Mouse (Mus musculus) liver, embryonic 14.5 days (tissue): ENCODE results near the gene Tmem189. TPM values are rescaled to one million over a fixed set of nuclear protein-coding genes. Genes with fewer than 3 reads are reported as not detected.

Experiments
- ATAC-seq: fragments of 200-750 bp; cut with Nextera tagmentation; 2 replicates; pipeline ENCODE4 v1.8.0; 2017; ENCODE audit warnings: moderate number of reproducible peaks, mild to moderate bottlenecking, moderate library complexity; ENCODE audit not compliant: insufficient read depth
- DNase-seq, 3 experiments: peaks; one replicate each; pipeline ENCODE4 v3.0.0-alpha.2; 2012 to 2013; ENCODE audit warnings: low read depth in 3 of 3, low spot score in 3 of 3
- H3K27ac ChIP-seq: fragments of 300-500 bp; sonication (generic); 2 replicates; pipeline ENCODE4 v1.5.1; 2014; ENCODE audit warnings: moderate library complexity, mild to moderate bottlenecking, control low read depth, inconsistent platforms
- H3K27me3 ChIP-seq: fragments of 300-500 bp; sonication (generic); 2 replicates; pipeline ENCODE4 v1.6.1; 2014; ENCODE audit warnings: mild to moderate bottlenecking, low read length, moderate library complexity; ENCODE audit not compliant: control insufficient read depth, insufficient read depth
- H3K36me3 ChIP-seq: fragments of 300-500 bp; sonication (generic); replicated peaks from 2 replicates; pipeline ENCODE4 v1.6.1; 2014; ENCODE audit warnings: low read depth; ENCODE audit not compliant: control insufficient read depth, insufficient read depth
- H3K4me1 ChIP-seq, 2 experiments: fragments of 200-500 bp in 1 of 2; fragments of 300-500 bp in 1 of 2; sonication (generic) in 1 of 2; replicated peaks; 2 replicates each; pipeline ENCODE4 v1.6.1; 2012 to 2014; ENCODE audit warnings: antibody characterized with exemption in 1 of 2, inconsistent platforms in 1 of 2, low read length in 1 of 2; ENCODE audit not compliant: control insufficient read depth in 2 of 2, insufficient read depth in 2 of 2
- H3K4me2 ChIP-seq: fragments of 300-500 bp; sonication (generic); 2 replicates; pipeline ENCODE4 v1.6.1; 2014; ENCODE audit warnings: low read depth, mild to moderate bottlenecking, control low read depth, moderate library complexity
- H3K4me3 ChIP-seq, 2 experiments: fragments of 200-500 bp in 1 of 2; fragments of 300-500 bp in 1 of 2; sonication (generic) in 1 of 2; 2 replicates each; pipeline ENCODE4 v1.5.1; 2012 to 2014; ENCODE audit warnings: low read depth in 2 of 2, low read length in 2 of 2, mild to moderate bottlenecking in 2 of 2, control low read depth in 1 of 2, inconsistent platforms in 1 of 2, moderate library complexity in 1 of 2; ENCODE audit not compliant: insufficient read depth in 1 of 2
- H3K9ac ChIP-seq: fragments of 300-500 bp; sonication (generic); replicated peaks from 2 replicates; pipeline ENCODE4 v1.6.1; 2014; ENCODE audit warnings: mild to moderate bottlenecking, control low read depth, moderate library complexity
- H3K9me3 ChIP-seq: fragments of 300-500 bp; sonication (generic); 2 replicates; pipeline ENCODE4 v1.6.1; 2016; ENCODE audit warnings: low read length, mixed read lengths; ENCODE audit not compliant: control insufficient read depth
- CTCF ChIP-seq: IDR thresholded peaks from 2 replicates; pipeline ENCODE4 v1.5.1; 2016; ENCODE audit warnings: antibody characterized with exemption, low read depth, control low read depth
- EP300 ChIP-seq: IDR thresholded peaks from 2 replicates; pipeline ENCODE4 v1.6.1; 2016; ENCODE audit warnings: antibody characterized with exemption, low read depth
- WGBS: fragments of 180-500 bp; shearing (Covaris S2); extraction: QIAGEN DNeasy Blood & Tissue Kit; methylation state at CpG from one replicate; pipeline ENCODE4 v1.1.7; 2014; ENCODE audit not compliant: insufficient replicate concordance; 5-methylcytosine and 5-hydroxymethylcytosine counted together
- polyA plus RNA-seq, 2 experiments: library from polyadenylated mRNA; depleted of rRNA in 1 of 2; stranded (reverse) in 1 of 2; unstranded in 1 of 2; fragments of >200 nt; fragmentation: Nextera tagmentation in 1 of 2; extraction: Ambion mirVana in 1 of 2; gene quantifications; 2 replicates each; pipeline versions ENCODE4 v1.2.1 to v1.2.3; 2012 to 2014

Tmem189 gene
- polyA plus RNA-seq, 2 experiments: 12.4 to 14.6 TPM

- Histone ChIP-seq H3K4me3 (no peak overlapping the region), H3K9me3 (no peaks in the 10 kb centered on the region), H3K4me1 (peaks cover 0 to 5% of the 10 kb centered on the region in 2 experiments; a peak in 2 of 4 replicates), H3K36me3 (no peaks in the 10 kb centered on the region), H3K27me3 (no peaks in the 10 kb centered on the region), H3K27ac (no peak overlapping the region), H3K9ac (no peak overlapping the region), H3K4me2 (no peak overlapping the region)
- DNase-seq (no peak), ATAC-seq (no peak)
- no peak for TF ChIP-seq CTCF
- TF ChIP-seq EP300: no peak
- WGBS: 32% methylated on average over 6 of the region's 6 CpGs
These were observed 21.0 kb upstream of the Tmem189 start for GRCm38 (mm10) chr2:167710574-167710973.

DNA sequence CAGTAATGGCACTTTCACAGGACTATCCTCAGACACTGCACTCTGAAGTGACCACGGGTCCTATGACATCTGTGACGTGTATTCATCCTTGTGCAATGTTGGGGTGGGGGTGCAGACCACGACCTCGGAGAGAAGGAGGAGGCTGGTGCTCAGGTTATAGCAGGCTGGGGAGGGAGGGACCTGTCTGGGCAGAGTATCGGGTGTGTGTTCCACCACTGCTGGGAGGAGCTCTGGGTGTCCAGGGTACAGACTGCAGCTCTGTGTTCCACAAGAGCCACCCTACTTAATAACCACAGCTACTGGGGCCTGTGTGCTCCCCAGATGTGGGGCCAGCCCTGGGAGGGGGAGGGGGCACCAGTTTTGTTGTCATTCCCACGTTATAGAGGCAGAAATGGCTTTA, 20.3 kb upstream of the Tmem189 start:
- Histone ChIP-seq H3K27ac (no peak overlapping the region), H3K9ac (no peak overlapping the region), H3K4me1 (peaks cover 0 to 5% of the 10 kb centered on the region in 2 experiments; a peak in 2 of 4 replicates), H3K4me3 (no peak overlapping the region), H3K27me3 (no peaks in the 10 kb centered on the region), H3K4me2 (no peak overlapping the region), H3K36me3 (no peaks in the 10 kb centered on the region), H3K9me3 (no peaks in the 10 kb centered on the region)
- TF ChIP-seq CTCF: no peak
- TF ChIP-seq EP300: no peak
- whole genome bisulfite sequencing: 40% methylated on average over 6 of the region's 6 CpGs
- ATAC-seq (peak; percentile 21; the same call in 1 of the 2 replicates), DNase-seq (no peak)

- ATAC-seq: no peak
- WGBS: 61% methylated on average over 15 of the region's 15 CpGs
These were observed 18.8 kb upstream of the Tmem189 start for GRCm38 (mm10) chr2:167708373-167708772.

GRCm38 (mm10) chr2:167706183-167706939, 16.7 kb upstream of the Tmem189 start:
- 64% methylated on average over 11 of the region's 11 CpGs for WGBS
- H3K27me3 ChIP-seq: no peaks in the 10 kb centered on the region
- no peak overlapping the region for H3K27ac ChIP-seq
- ATAC-seq (no peak), DNase-seq (no peak)
- H3K4me3 ChIP-seq: no peak overlapping the region
- no peak overlapping the region for H3K9ac ChIP-seq
- H3K4me2 ChIP-seq: no peak overlapping the region
- H3K4me1 ChIP-seq: peaks cover 0 to 6% of the 10 kb centered on the region in 2 experiments; a peak in 2 of 4 replicates
- H3K9me3 ChIP-seq: no peaks in the 10 kb centered on the region
- H3K36me3 ChIP-seq: no peaks in the 10 kb centered on the region
- TF ChIP-seq CTCF: no peak
- no peak for TF ChIP-seq EP300

More at GRCm38 (mm10) chr2:167708373-167708772, 18.8 kb upstream of the Tmem189 start:
- no peak overlapping the region for H3K4me3 ChIP-seq
- no peaks in the 10 kb centered on the region for H3K36me3 ChIP-seq
- no peak overlapping the region for H3K4me2 ChIP-seq
- H3K27me3 ChIP-seq: no peaks in the 10 kb centered on the region
- peaks cover 0 to 5% of the 10 kb centered on the region in 2 experiments; a peak in 2 of 4 replicates for H3K4me1 ChIP-seq
- H3K27ac ChIP-seq: no peak overlapping the region
- no peaks in the 10 kb centered on the region for H3K9me3 ChIP-seq
- no peak for DNase-seq
- no peak overlapping the region for H3K9ac ChIP-seq
- TF ChIP-seq CTCF (no peak), EP300 (no peak)

DNA sequence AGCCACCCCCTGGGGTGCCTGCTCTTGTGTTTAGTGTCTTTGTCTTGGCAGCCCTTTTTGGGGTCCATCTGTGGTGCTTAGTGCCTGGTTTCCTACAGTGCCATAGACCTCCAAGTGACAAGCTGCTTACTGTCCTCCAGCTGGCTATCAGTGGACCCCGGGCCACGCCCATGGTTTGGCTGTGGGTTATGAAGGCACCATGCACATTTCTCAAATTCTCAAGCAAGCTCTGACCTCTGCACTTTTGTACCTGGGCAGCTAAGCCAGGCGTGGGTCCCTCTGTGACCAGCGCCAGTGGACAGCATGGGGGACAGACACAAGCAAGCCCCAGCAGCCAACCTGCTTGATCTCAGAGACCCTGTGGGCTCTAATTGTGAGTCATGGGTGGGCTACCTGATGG, 14.8 kb upstream of the Tmem189 start:
- Histone ChIP-seq H3K36me3 (no peaks in the 10 kb centered on the region), H3K9me3 (no peaks in the 10 kb centered on the region), H3K27me3 (no peaks in the 10 kb centered on the region), H3K4me2 (no peak overlapping the region), H3K9ac (no peak overlapping the region), H3K4me1 (0 out of 4 replicates have a peak, but pooled peaks cover 0 to 2% of the 10 kb centered on the region in 2 experiments), H3K27ac (no peak overlapping the region), H3K4me3 (no peak overlapping the region)
- no peak for TF ChIP-seq EP300
- TF ChIP-seq CTCF: no peak
- 60% methylated on average over 4 of the region's 4 CpGs for WGBS
- ATAC-seq (no peak), DNase-seq (no peak)
